Mouse (Mus musculus): ENCODE data around the gene Arhgap25. TPM values are rescaled to one million over a fixed set of nuclear protein-coding genes. Genes with fewer than 3 reads are reported as not detected.

Arhgap25 gene
- polyA plus RNA-seq, 1 experiment = 0.09 TPM

DNA sequence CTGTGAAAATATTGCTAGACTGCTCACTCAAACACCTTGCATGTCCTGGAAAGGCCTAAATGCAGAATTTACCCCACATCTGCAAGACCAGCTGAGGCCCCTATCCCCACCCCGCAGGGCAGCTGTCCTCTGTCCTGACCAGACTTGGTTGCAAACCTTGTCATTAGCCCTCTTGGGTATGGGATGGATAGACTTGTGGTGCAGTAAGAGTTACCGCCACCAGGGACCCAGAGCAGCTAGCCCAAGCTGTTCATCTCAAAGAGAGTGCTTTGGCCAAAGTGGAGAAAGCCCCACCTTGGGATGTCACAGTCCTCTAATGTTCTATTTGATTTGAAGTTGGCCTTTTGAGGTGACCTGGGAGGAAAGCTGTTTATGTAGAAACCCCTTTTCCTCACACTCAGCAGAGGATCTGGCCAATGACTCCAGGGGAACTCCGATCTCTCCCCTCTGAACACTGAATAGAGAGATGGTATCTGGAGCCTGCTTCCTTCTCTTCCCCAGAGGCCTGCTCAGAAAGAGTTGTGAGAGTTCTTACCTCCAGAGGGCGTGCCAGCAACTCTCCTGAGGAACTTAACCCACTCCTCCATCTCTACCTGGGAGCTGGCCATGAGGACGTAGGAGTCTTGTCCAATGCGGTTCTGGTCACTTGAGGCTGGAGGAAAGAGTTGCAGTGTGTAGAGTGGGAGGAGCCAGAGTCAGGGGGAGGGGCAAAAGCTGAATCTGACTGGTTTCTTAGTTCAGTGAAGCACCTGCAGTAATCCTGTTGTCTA is 45.2 kb downstream of the Arhgap25 start:
- TF ChIP-seq GATA1 (IDR thresholded peaks at IDR 0.05; ENCODE audit: low read length) = no peak

GRCm38 (mm10) chr6:87484806-87485205 is 48.3 kb downstream of the Arhgap25 start:
- no peak for TF ChIP-seq GATA1 (IDR thresholded peaks at IDR 0.05; ENCODE audit: low read length)

DNA sequence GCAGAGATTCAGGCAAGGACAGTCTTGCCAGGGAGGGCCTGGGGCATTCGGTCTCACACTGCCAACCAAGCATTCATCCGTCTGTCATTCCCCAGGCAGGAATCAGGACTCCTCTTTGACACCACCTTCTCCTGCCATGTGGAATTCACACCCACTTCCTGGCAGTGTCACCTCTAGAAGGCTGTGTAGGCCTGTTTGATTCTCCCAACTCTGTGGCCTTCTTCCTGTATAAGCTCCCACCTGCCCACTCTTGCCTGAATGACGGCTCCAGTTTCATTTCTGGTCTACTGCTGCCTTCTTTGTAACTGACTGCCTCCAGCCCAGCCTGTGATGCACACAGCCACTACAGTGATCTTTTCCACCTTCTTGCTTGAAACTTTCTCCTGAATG is 49.2 kb downstream of the Arhgap25 start:
- no peak for TF ChIP-seq GATA1 (IDR thresholded peaks at IDR 0.05; ENCODE audit: low read length)

DNA sequence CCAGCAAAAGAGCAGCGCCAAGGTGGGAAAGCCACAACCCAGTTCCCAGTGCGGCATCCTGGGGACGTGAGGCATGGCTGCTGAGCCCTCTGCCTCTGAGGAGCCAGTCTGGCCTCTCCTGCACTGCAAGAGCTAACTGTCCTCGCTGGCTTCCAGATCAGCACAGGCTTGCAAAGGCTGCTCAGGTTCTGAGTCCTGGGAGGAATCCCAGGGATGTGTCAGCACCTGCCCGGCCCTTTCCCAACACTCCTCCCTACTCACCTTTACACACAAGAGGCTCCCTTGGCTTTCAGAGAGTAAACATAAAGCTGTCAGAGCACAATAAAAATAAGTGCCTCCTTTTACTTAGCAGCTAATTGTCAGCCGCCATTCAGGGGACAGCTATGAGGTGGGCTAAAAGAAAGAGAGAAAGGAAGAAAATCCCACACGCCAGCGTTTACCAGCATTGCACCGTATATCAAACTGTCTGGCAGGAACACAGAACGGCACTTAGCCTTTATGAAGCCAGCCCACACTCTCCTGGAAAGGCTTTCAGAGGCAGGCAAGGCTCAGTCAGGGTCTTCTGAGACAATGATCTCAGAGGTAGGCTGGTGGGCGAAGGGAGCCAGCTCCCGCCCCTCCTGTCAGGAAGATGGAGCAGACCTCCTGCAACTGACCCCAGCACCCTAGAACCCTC is 49.7 kb downstream of the Arhgap25 start:
- TF ChIP-seq GATA1 (IDR thresholded peaks at IDR 0.05; ENCODE audit: low read length) = no peak

DNA sequence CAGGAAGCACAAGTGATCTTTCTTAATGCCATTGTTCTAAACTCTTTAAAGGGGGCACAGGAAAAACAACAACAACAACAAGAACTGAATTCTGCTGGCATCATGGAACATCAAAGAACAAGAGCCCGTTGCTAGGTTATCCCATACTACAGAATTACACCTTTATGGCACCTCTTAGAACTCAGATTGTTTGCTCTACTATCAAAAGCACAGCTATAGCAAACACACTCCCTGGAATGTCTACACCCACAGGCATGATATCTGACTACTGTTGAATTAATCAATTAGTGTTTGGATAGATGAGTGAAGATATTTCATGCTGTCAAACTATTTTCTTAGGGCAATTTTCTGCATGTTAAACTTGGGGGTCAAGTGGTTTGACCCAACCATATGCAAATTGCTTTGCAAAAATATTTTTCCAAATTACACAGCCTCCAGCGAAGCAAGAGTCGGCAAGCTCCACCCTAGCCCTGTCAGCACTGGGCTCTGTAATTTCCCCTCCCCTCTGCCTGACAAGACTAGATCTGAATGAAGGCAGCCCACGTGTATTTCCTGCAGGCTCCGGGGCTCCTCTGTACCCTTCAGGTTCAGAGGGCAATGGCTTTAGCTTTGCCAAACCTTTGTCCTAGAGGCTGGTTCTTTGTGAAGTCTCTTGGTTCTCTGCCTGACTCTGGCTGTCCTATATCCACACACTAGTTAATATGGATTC is 53.6 kb downstream of the Arhgap25 start:
- no peak for TF ChIP-seq GATA1 (IDR thresholded peaks at IDR 0.05; ENCODE audit: low read length)

- no peak for TF ChIP-seq GATA1 (IDR thresholded peaks at IDR 0.05; ENCODE audit: low read length)
These were observed 54.2 kb downstream of the Arhgap25 start for GRCm38 (mm10) chr6:87478847-87479246.

DNA sequence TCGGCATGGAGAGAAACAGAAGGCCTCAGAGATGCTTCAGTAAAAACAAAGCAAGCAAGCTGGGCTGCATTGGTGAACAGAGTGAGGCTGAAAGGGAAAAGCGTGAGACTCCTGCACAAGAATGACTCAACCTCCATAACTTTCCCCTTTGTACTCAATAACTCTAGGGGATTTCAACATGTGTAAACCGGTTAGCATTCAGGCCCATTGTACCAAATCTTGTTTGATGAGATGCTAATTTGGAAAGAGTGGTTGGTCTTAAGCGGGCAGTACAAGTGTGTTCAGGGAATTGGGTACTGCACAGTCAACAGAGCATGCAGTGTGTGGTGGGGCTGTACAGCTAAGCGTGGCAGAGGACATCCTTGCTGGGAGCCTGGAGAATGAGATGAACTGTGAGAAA is 57.8 kb downstream of the Arhgap25 start:
- TF ChIP-seq GATA1 (IDR thresholded peaks at IDR 0.05; ENCODE audit: low read length) = no peak

- TF ChIP-seq GATA1 (IDR thresholded peaks at IDR 0.05; ENCODE audit: low read length) = no peak
These were observed 64.7 kb downstream of the Arhgap25 start for GRCm38 (mm10) chr6:87468372-87468771.

DNA sequence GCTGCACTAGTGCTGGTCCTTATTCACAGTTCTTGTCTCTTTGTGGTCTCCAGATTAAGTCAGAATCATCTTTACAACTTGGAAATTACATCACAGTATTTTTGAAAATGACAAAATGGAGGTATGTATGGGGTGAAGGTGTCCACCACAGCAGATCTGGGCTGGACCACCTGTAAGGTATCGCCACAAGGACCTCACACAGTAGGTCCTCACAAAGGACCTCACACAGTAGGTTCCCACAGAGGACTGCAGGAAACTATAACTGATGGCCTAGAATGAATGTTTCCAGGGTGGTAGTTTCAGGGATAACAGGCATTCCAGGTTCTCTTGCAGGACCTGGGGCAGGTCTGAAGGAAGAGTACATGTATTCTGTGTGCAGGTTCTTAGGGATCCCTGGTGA is 65.7 kb downstream of the Arhgap25 start:
- TF ChIP-seq GATA1 (IDR thresholded peaks at IDR 0.05; ENCODE audit: low read length) = no peak

DNA sequence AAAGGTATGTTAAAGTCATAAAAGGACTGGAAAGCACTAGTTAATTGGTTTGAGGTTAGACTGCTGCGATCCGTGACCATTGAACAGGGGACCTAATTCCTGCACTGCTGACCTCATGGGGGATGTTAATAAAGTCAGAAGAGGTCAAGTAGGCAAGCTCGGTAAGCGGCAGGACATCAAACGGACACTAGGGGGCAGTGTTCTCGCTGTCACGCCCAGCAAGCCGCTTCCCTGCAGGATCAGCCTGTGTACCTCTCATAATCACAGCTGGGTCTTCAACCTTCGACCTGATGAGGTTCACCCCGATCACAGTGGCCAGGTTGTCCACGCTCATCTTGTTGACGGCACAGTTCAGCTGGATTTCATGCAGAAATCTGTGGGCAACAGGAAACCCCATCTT is 66.8 kb downstream of the Arhgap25 start:
- TF ChIP-seq GATA1 (IDR thresholded peaks at IDR 0.05; ENCODE audit: low read length) = no peak

DNA sequence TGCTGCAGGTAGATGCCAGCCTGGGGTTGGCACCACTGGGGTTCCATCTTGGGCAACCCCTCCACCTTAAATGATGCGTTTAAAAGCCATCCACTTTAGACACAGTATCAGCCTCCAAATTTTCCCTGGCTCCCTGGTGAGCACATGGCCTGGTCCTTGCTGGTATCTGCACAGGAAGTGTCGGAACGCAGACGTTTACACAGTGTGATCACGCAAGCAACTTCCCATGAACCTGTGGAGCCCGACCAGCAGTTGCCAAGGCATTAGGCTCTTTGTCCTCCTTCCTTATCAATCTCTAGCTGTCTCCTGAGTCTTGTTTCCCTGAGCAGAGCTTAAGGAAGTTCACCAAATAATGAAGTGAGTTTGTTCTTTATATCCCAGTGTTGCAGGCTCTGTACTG is 77.6 kb downstream of the Arhgap25 start:
- no peak for TF ChIP-seq GATA1 (IDR thresholded peaks at IDR 0.05; ENCODE audit: low read length)

DNA sequence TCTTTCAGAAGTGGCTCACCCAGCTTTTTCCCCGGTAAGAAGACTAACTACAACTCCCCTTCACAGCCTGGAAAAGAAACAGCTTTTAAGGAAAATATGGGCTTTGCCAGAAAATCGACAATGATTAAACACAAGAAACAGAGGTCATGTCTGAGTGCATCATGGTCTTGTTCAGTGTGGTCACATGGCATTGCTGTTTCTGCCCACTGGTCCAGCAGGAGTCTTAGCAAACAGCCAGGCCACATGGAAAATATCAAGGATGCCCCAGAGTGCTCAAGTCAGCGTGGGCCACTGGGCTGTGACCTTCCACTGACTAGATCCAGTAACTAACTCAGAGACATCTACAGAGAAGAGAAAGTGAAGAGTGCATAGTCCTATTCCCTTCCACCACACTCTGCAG is 81.3 kb downstream of the Arhgap25 start:
- no peak for TF ChIP-seq GATA1 (IDR thresholded peaks at IDR 0.05; ENCODE audit: low read length)

DNA sequence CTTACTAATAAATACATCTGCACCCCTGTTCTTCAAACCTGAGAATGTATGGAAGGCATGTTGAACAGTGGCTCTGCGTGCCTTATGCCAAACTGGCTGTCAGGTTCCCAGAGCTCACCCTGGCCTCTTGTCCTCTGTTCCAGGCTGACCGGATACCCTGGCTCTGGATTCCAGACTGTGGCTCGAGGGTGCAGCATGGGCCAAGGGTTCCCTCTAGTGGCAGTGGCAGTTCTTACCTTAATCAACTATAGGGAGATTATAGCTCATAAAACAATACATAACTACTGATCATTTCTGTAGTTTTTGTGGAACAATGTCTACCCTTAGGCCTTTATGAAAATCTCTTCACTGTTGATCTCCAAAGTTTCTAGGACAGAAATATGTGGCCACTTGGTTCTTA is 82.0 kb downstream of the Arhgap25 start:
- no peak for TF ChIP-seq GATA1 (IDR thresholded peaks at IDR 0.05; ENCODE audit: low read length)

DNA sequence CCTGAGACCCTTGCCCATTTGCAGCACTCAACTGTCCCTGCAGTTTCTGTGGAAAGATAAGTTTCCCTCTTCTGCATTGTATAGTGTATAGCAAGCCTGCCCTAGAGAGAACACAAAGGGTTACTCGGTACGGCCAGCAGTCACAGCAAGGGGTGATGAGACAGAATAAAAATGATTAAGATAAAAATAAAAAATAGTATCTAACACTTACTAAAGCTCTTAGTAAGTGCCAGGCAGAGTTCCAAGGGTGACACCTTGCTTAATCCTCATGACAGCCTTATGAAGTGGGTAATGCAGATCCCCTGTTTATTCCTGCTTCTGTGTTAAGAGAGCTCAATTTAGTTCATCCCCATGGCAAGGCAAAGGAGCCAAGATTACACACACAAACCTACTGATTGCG is 83.5 kb downstream of the Arhgap25 start:
- TF ChIP-seq GATA1 (IDR thresholded peaks at IDR 0.05; ENCODE audit: low read length) = no peak

DNA sequence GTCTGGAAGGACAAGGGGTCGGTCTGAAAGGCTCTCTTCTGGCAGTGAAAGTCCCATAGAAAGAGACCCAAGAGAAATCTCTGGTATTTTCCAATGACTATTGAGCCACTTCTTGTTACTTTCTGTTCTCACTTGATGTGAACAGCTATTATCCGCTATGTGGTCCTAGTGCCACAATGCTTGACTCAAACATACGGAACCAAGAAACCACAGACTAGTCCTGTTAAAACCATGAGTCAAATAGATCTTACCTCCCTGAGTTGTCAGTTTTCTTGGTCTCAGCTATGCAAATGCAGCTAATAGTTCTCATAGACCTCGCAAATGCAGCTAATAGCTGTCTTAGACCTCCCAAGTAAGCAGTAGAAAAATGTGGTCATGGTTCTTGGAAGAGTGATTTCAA is 85.8 kb downstream of the Arhgap25 start:
- no peak for TF ChIP-seq GATA1 (IDR thresholded peaks at IDR 0.05; ENCODE audit: low read length)

GRCm38 (mm10) chr6:87445222-87445621 is 87.8 kb downstream of the Arhgap25 start:
- TF ChIP-seq GATA1 (IDR thresholded peaks at IDR 0.05; ENCODE audit: low read length) = no peak

Data from G1E-ER4 (cell line).